ENCODE assay signal across 12 mouse cellular contexts in genomic region chr2:70862881-70863280, GRCm38 (mm10).
"Had no signal": no experiment of that assay in that cellular context is flagged by ENCODE, and none has a peak within 500 bp of the region (broad histone marks: within the 10 kb centered on the region; RNA-seq: fewer than 3 reads in every experiment).

No protein-coding gene starts in this region.

- H3K4me2 ChIP-seq: limb, embryonic 13.5 days; liver, embryonic 11.5 days; lung, embryonic 15.5 days; midbrain, embryonic 12.5 days; stomach, embryonic 15.5 days had no signal

- H3K4me1 ChIP-seq: limb, embryonic 13.5 days; lung, embryonic 15.5 days; midbrain, embryonic 12.5 days; stomach, embryonic 15.5 days had no signal

- H3K9me3 ChIP-seq: lung, embryonic 15.5 days; midbrain, embryonic 12.5 days; stomach, embryonic 15.5 days had no signal

- DNase-seq: left cerebral cortex, postnatal 4 days; right cerebral cortex, postnatal 14 days; thymus, adult 2 months; thymus, postnatal 25 days had no signal

- H3K9ac ChIP-seq: limb, embryonic 13.5 days; lung, embryonic 15.5 days; midbrain, embryonic 12.5 days; stomach, embryonic 15.5 days had no signal

- H3K27ac ChIP-seq: layer of hippocampus, adult 2 months; limb, embryonic 13.5 days; lung, embryonic 15.5 days; midbrain, embryonic 12.5 days; stomach, embryonic 15.5 days had no signal

- H3K4me3 ChIP-seq: layer of hippocampus, adult 2 months; limb, embryonic 13.5 days; lung, embryonic 15.5 days; midbrain, embryonic 12.5 days; stomach, embryonic 15.5 days had no signal

- H3K27me3 ChIP-seq: limb, embryonic 13.5 days; lung, embryonic 15.5 days; midbrain, embryonic 12.5 days; stomach, embryonic 15.5 days had no signal

- ATAC-seq: inflammation-experienced regulatory T-cells, adult 6 months; intestine, postnatal 0 days had no signal

- H3K36me3 ChIP-seq: limb, embryonic 13.5 days; lung, embryonic 15.5 days; midbrain, embryonic 12.5 days; stomach, embryonic 15.5 days had no signal
